Mouse (Mus musculus): ENCODE measurements around the gene Xylb. TPM values are rescaled to one million over a fixed set of nuclear protein-coding genes. Genes with fewer than 3 reads are reported as not detected.
"Not testable (repeated sequence)": the region's sequence is repeated elsewhere in the genome, so short reads cannot be mapped to it uniquely, and the experiment has no call there.

Xylb gene
- polyA plus RNA-seq, 1 experiment = 5.3 TPM

- Histone ChIP-seq H3K4me3 (ENCODE audit: control insufficient read depth, insufficient read depth, low read length) (no peak overlapping the region), H3K4me1 (replicated peaks; ENCODE audit: control insufficient read depth, insufficient read depth, low read length) (peaks cover 3% of the 10 kb centered on the region), H3K36me3 (ENCODE audit: control insufficient read depth, insufficient read depth, low read length) (no peaks in the 10 kb centered on the region), H3K27me3 (ENCODE audit: control insufficient read depth, insufficient read depth, low read length) (no peaks in the 10 kb centered on the region), H3K27ac (ENCODE audit: control insufficient read depth, insufficient read depth, low read length) (no peak overlapping the region)
- no peak for TF ChIP-seq CTCF (IDR thresholded peaks at IDR 0.05; ENCODE audit: borderline replicate concordance, control insufficient read depth, extremely low read depth, insufficient read depth, low read length, poor library complexity)
- TF ChIP-seq POLR2A (IDR thresholded peaks at IDR 0.05; ENCODE audit: control insufficient read depth, extremely low read depth, insufficient read depth, low read length, poor library complexity) = no peak
- 97% methylated on average over 5 of the region's 5 CpGs for WGBS
- no peak for DNase-seq
Observed at GRCm38 (mm10) chr9:119361416-119361815, 4.2 kb downstream of the Xylb start.

GRCm38 (mm10) chr9:119363229-119363628 lies 6.0 kb downstream of the Xylb start:
- no peaks in the 10 kb centered on the region; the same call in 1 of the 2 replicates for H3K4me1 ChIP-seq (replicated peaks; ENCODE audit: control insufficient read depth, insufficient read depth, low read length)
- H3K36me3 ChIP-seq (ENCODE audit: control insufficient read depth, insufficient read depth, low read length) = no peaks in the 10 kb centered on the region
- H3K27me3 ChIP-seq (ENCODE audit: control insufficient read depth, insufficient read depth, low read length) = no peaks in the 10 kb centered on the region
- no peak for TF ChIP-seq POLR2A (IDR thresholded peaks at IDR 0.05; ENCODE audit: control insufficient read depth, extremely low read depth, insufficient read depth, low read length, poor library complexity)
- no peak for TF ChIP-seq CTCF (IDR thresholded peaks at IDR 0.05; ENCODE audit: borderline replicate concordance, control insufficient read depth, extremely low read depth, insufficient read depth, low read length, poor library complexity)
- 95% methylated on average over 12 of the region's 12 CpGs for WGBS
- DNase-seq = no peak
- no peak overlapping the region for H3K27ac ChIP-seq (ENCODE audit: control insufficient read depth, insufficient read depth, low read length)
- H3K4me3 ChIP-seq (ENCODE audit: control insufficient read depth, insufficient read depth, low read length) = no peak overlapping the region

- no peaks in the 10 kb centered on the region for H3K27me3 ChIP-seq (ENCODE audit: control insufficient read depth, insufficient read depth, low read length)
- 36% methylated on average over 7 of the region's 7 CpGs for WGBS
- no peak for TF ChIP-seq CTCF (IDR thresholded peaks at IDR 0.05; ENCODE audit: borderline replicate concordance, control insufficient read depth, extremely low read depth, insufficient read depth, low read length, poor library complexity)
- no peak for TF ChIP-seq POLR2A (IDR thresholded peaks at IDR 0.05; ENCODE audit: control insufficient read depth, extremely low read depth, insufficient read depth, low read length, poor library complexity)
- H3K4me3 ChIP-seq (ENCODE audit: control insufficient read depth, insufficient read depth, low read length) = no peak within 1 kb of the TSS
- H3K27ac ChIP-seq (ENCODE audit: control insufficient read depth, insufficient read depth, low read length) = no peak within 1 kb of the TSS
- no peak for DNase-seq
- no peaks in the 10 kb centered on the region for H3K4me1 ChIP-seq (replicated peaks; ENCODE audit: control insufficient read depth, insufficient read depth, low read length)
- no peaks in the 10 kb centered on the region for H3K36me3 ChIP-seq (ENCODE audit: control insufficient read depth, insufficient read depth, low read length)
Observed at GRCm38 (mm10) chr9:119365284-119365683, 8.1 kb downstream of the Xylb start, which contains the start of gene Slc22a14. Slc22a14 (minus strand) TSS chr9:119365553.

- 94% methylated on average over 3 of the region's 3 CpGs for WGBS
- no peak for TF ChIP-seq CTCF (IDR thresholded peaks at IDR 0.05; ENCODE audit: borderline replicate concordance, control insufficient read depth, extremely low read depth, insufficient read depth, low read length, poor library complexity)
- no peak for TF ChIP-seq POLR2A (IDR thresholded peaks at IDR 0.05; ENCODE audit: control insufficient read depth, extremely low read depth, insufficient read depth, low read length, poor library complexity)
Observed at GRCm38 (mm10) chr9:119368367-119368766, 11.2 kb downstream of the Xylb start.

GRCm38 (mm10) chr9:119370770-119371169 lies 13.6 kb downstream of the Xylb start:
- H3K4me1 ChIP-seq (replicated peaks; ENCODE audit: control insufficient read depth, insufficient read depth, low read length); H3K27ac ChIP-seq (ENCODE audit: control insufficient read depth, insufficient read depth, low read length); H3K27me3 ChIP-seq (ENCODE audit: control insufficient read depth, insufficient read depth, low read length); DNase-seq; H3K36me3 ChIP-seq (ENCODE audit: control insufficient read depth, insufficient read depth, low read length); H3K4me3 ChIP-seq (ENCODE audit: control insufficient read depth, insufficient read depth, low read length): not testable (repeated sequence)
- WGBS = 95% methylated on average over 4 of the region's 4 CpGs

More at GRCm38 (mm10) chr9:119368367-119368766, 11.2 kb downstream of the Xylb start:
- H3K4me1 ChIP-seq (replicated peaks; ENCODE audit: control insufficient read depth, insufficient read depth, low read length) = no peaks in the 10 kb centered on the region
- no peak for DNase-seq
- no peak overlapping the region for H3K27ac ChIP-seq (ENCODE audit: control insufficient read depth, insufficient read depth, low read length)
- H3K36me3 ChIP-seq (ENCODE audit: control insufficient read depth, insufficient read depth, low read length) = no peaks in the 10 kb centered on the region
- no peak overlapping the region for H3K4me3 ChIP-seq (ENCODE audit: control insufficient read depth, insufficient read depth, low read length)
- H3K27me3 ChIP-seq (ENCODE audit: control insufficient read depth, insufficient read depth, low read length) = no peaks in the 10 kb centered on the region

GRCm38 (mm10) chr9:119371251-119371650 lies 14.1 kb downstream of the Xylb start:
- H3K4me1 ChIP-seq (replicated peaks; ENCODE audit: control insufficient read depth, insufficient read depth, low read length) = no peaks in the 10 kb centered on the region
- no peak overlapping the region for H3K4me3 ChIP-seq (ENCODE audit: control insufficient read depth, insufficient read depth, low read length)
- no peak for DNase-seq
- WGBS = 95% methylated on average over 4 of the region's 4 CpGs
- H3K27ac ChIP-seq (ENCODE audit: control insufficient read depth, insufficient read depth, low read length) = no peak overlapping the region
- H3K36me3 ChIP-seq (ENCODE audit: control insufficient read depth, insufficient read depth, low read length) = no peaks in the 10 kb centered on the region
- TF ChIP-seq CTCF (IDR thresholded peaks at IDR 0.05; ENCODE audit: borderline replicate concordance, control insufficient read depth, extremely low read depth, insufficient read depth, low read length, poor library complexity) = no peak
- TF ChIP-seq POLR2A (IDR thresholded peaks at IDR 0.05; ENCODE audit: control insufficient read depth, extremely low read depth, insufficient read depth, low read length, poor library complexity) = no peak
- no peaks in the 10 kb centered on the region for H3K27me3 ChIP-seq (ENCODE audit: control insufficient read depth, insufficient read depth, low read length)

GRCm38 (mm10) chr9:119375008-119375407 lies 17.8 kb downstream of the Xylb start:
- 91% methylated on average over 3 of the region's 3 CpGs for WGBS
- Histone ChIP-seq H3K36me3 (ENCODE audit: control insufficient read depth, insufficient read depth, low read length) (no peaks in the 10 kb centered on the region), H3K27ac (ENCODE audit: control insufficient read depth, insufficient read depth, low read length) (no peak overlapping the region), H3K4me3 (ENCODE audit: control insufficient read depth, insufficient read depth, low read length) (no peak overlapping the region), H3K27me3 (ENCODE audit: control insufficient read depth, insufficient read depth, low read length) (no peaks in the 10 kb centered on the region), H3K4me1 (replicated peaks; ENCODE audit: control insufficient read depth, insufficient read depth, low read length) (no peaks in the 10 kb centered on the region)
- no peak for TF ChIP-seq CTCF (IDR thresholded peaks at IDR 0.05; ENCODE audit: borderline replicate concordance, control insufficient read depth, extremely low read depth, insufficient read depth, low read length, poor library complexity)
- TF ChIP-seq POLR2A (IDR thresholded peaks at IDR 0.05; ENCODE audit: control insufficient read depth, extremely low read depth, insufficient read depth, low read length, poor library complexity) = no peak
- DNase-seq = no peak
